Comparison of ENCODE assay signal across 16 mouse cellular contexts in genomic region chr6:127616623-127617022, GRCm38 (mm10). TPM values are rescaled to one million over a fixed set of nuclear protein-coding genes. Genes with fewer than 3 reads are reported as not detected.
A peak's percentile ranks its signal among the peaks of the same experiment; 100 is the strongest.
DNase-seq lines count a peak whose midpoint lies in the region; ATAC-seq and TF ChIP-seq lines count a peak whose summit lies in the region.
"Had no signal": no experiment of that assay in that cellular context is flagged by ENCODE, and none has a peak within 500 bp of the region (broad histone marks: within the 10 kb centered on the region; RNA-seq: fewer than 3 reads in every experiment).

No protein-coding gene starts in this region.

- H3K27ac ChIP-seq in forebrain, embryonic 14.5 days (ENCODE audit: low read depth, low read length): no peak overlapping the region
- H3K27ac ChIP-seq in forebrain, embryonic 11.5 days (ENCODE audit: low read depth, low read length): no peak overlapping the region
- H3K27ac ChIP-seq in ES-E14 (ENCODE audit: insufficient read depth, low read depth, low read length, poor library complexity, severe bottlenecking): no peak overlapping the region
- H3K27ac ChIP-seq: embryonic facial prominence, embryonic 12.5 days; forebrain, embryonic 12.5 days; gastrocnemius, adult 2 months; heart, adult 2 months; hindbrain, embryonic 13.5 days; liver, embryonic 12.5 days; midbrain, embryonic 10.5 days; stomach, embryonic 15.5 days had no signal

- peaks cover 3% of the 10 kb centered on the region for H3K4me1 ChIP-seq in forebrain, embryonic 14.5 days (ENCODE audit: control insufficient read depth, insufficient read depth, low read length)
- no peaks in the 10 kb centered on the region for H3K4me1 ChIP-seq in forebrain, embryonic 11.5 days (replicated peaks; ENCODE audit: control insufficient read depth, insufficient read depth, low read length)
- peaks cover 1 to 5% of the 10 kb centered on the region in 2 experiments; a peak in 1 of 4 replicates for H3K4me1 ChIP-seq in ES-E14 (ENCODE audit: control insufficient read depth in 2 of 2, insufficient read depth in 2 of 2, low read length in 2 of 2, poor library complexity in 1 of 2)
- H3K4me1 ChIP-seq: embryonic facial prominence, embryonic 12.5 days; liver, embryonic 12.5 days; stomach, embryonic 15.5 days had no signal

- intact Hi-C loops in left cerebral cortex, postnatal 4 days (cut with DNase I): loop anchor here (5.0 kb wide), 1 partner anchor 151 kb away; the partner anchor contains the start of gene Prmt8
- intact Hi-C loops in left cerebral cortex, postnatal 10 days (cut with DNase I): loop anchor here (5.0 to 10.0 kb wide), 2 partner anchors 151 to 308 kb away; partner anchors contain the start of gene Prmt8

- H3K9ac ChIP-seq in forebrain, embryonic 14.5 days (ENCODE audit: low read length): no peak overlapping the region
- H3K9ac ChIP-seq in forebrain, embryonic 11.5 days (ENCODE audit: low read length): no peak overlapping the region
- H3K9ac ChIP-seq in ES-E14 (ENCODE audit: insufficient read depth, low read depth, low read length, poor library complexity, severe bottlenecking): no peak overlapping the region
- H3K9ac ChIP-seq: embryonic facial prominence, embryonic 12.5 days; forebrain, embryonic 12.5 days; hindbrain, embryonic 13.5 days; liver, embryonic 12.5 days; stomach, embryonic 15.5 days had no signal

- no peaks in the 10 kb centered on the region for H3K36me3 ChIP-seq in forebrain, embryonic 14.5 days (ENCODE audit: control insufficient read depth, insufficient read depth, low read length)
- no peaks in the 10 kb centered on the region for H3K36me3 ChIP-seq in forebrain, embryonic 11.5 days (ENCODE audit: control insufficient read depth, insufficient read depth, low read length)
- no peaks in the 10 kb centered on the region for H3K36me3 ChIP-seq in ES-E14 (ENCODE audit: control insufficient read depth, insufficient read depth, low read length, poor library complexity, severe bottlenecking)
- H3K36me3 ChIP-seq: embryonic facial prominence, embryonic 12.5 days; forebrain, embryonic 12.5 days; hindbrain, embryonic 13.5 days; midbrain, embryonic 10.5 days; stomach, embryonic 15.5 days had no signal

- no peaks in the 10 kb centered on the region for H3K9me3 ChIP-seq in forebrain, embryonic 14.5 days (replicated peaks; ENCODE audit: control insufficient read depth, low read length)
- no peaks in the 10 kb centered on the region for H3K9me3 ChIP-seq in forebrain, embryonic 11.5 days (ENCODE audit: control insufficient read depth, low read length)
- H3K9me3 ChIP-seq in ES-E14 (ENCODE audit: control insufficient read depth, insufficient read depth, low read depth, low read length): no peaks in the 10 kb centered on the region
- H3K9me3 ChIP-seq: embryonic facial prominence, embryonic 12.5 days; forebrain, embryonic 12.5 days; hindbrain, embryonic 13.5 days; liver, embryonic 12.5 days; midbrain, embryonic 10.5 days; stomach, embryonic 15.5 days had no signal

- ATAC-seq in forebrain, embryonic 14.5 days: 0 out of 2 replicates have a peak, but pooled peaks have one; percentile 19
- ATAC-seq in forebrain, embryonic 11.5 days (replicated peaks; ENCODE audit: low FRiP score): no peak
- no peak for ATAC-seq in frontal cortex, adult (ENCODE audit: low TSS enrichment)
- ATAC-seq: liver, embryonic 12.5 days had no signal

- no peak overlapping the region for H3K4me2 ChIP-seq in forebrain, embryonic 14.5 days (ENCODE audit: low read length)
- H3K4me2 ChIP-seq in forebrain, embryonic 11.5 days (ENCODE audit: low read depth, low read length, severe bottlenecking): no peak overlapping the region
- H3K4me2 ChIP-seq: embryonic facial prominence, embryonic 12.5 days; forebrain, embryonic 12.5 days; hindbrain, embryonic 13.5 days; liver, embryonic 12.5 days; stomach, embryonic 15.5 days had no signal

- no peaks in the 10 kb centered on the region for H3K27me3 ChIP-seq in forebrain, embryonic 14.5 days (replicated peaks; ENCODE audit: control insufficient read depth, insufficient read depth, low read length)
- H3K27me3 ChIP-seq in forebrain, embryonic 11.5 days (ENCODE audit: control insufficient read depth, insufficient read depth, low read length): no peaks in the 10 kb centered on the region
- H3K27me3 ChIP-seq: embryonic facial prominence, embryonic 12.5 days; forebrain, embryonic 12.5 days; hindbrain, embryonic 13.5 days; liver, embryonic 12.5 days; stomach, embryonic 15.5 days had no signal

- WGBS in forebrain, embryonic 14.5 days: 94% methylated on average over 1 of the region's 1 CpGs
- WGBS in forebrain, embryonic 11.5 days: 88% methylated on average over 1 of the region's 1 CpGs

- H3K4me3 ChIP-seq in forebrain, embryonic 14.5 days (ENCODE audit: low read depth, low read length): no peak overlapping the region
- H3K4me3 ChIP-seq in forebrain, embryonic 11.5 days (ENCODE audit: low read depth, low read length): no peak overlapping the region
- H3K4me3 ChIP-seq in ES-E14 (ENCODE audit: insufficient read depth in 1 of 2, low read depth in 1 of 2, low read length in 2 of 2, poor library complexity in 1 of 2, severe bottlenecking in 1 of 2): no peak overlapping the region
- H3K4me3 ChIP-seq: embryonic facial prominence, embryonic 12.5 days; forebrain, embryonic 12.5 days; gastrocnemius, adult 2 months; heart, adult 2 months; hindbrain, embryonic 13.5 days; liver, embryonic 12.5 days; midbrain, embryonic 10.5 days; stomach, embryonic 15.5 days had no signal

- DNase-seq in forebrain, embryonic 14.5 days (ENCODE audit: low spot score): no peak
- no peak for DNase-seq in forebrain, embryonic 11.5 days (ENCODE audit: low spot score)
- peak; percentile 21 for DNase-seq in left cerebral cortex, postnatal 4 days
- DNase-seq in left cerebral cortex, postnatal 10 days (ENCODE audit: extremely low spot score in 1 of 2, low spot score in 2 of 2): no peak
- DNase-seq in ES-E14 (ENCODE audit: low read depth, low spot score): peak; percentile 56
- peak; percentile 20 for DNase-seq in induced T-regulatory cell, adult 2 months (ENCODE audit: low read depth)
- DNase-seq: gastrocnemius, adult 2 months; heart, adult 2 months; kidney, adult 8-10 months had no signal

- in situ Hi-C loops in ES-E14 (cut with MboI; ENCODE audit: low sequenced_read_pairs in 2 of 2, unreplicated experiment in 2 of 2): no loop called here

TF ChIP-seq in ES-E14, 5 proteins besides CTCF, POLR2A, EP300 and RAD21:
- TF ChIP-seq HCFC1 (IDR thresholded peaks at IDR 0.05; ENCODE audit: borderline replicate concordance, insufficient read depth, low read length) (no peak), CHD2 (IDR thresholded peaks at IDR 0.05; ENCODE audit: low read depth, low read length) (no peak), ZNF384 (IDR thresholded peaks at IDR 0.05; ENCODE audit: low read depth, low read length) (no peak), MAFK (IDR thresholded peaks at IDR 0.05; ENCODE audit: insufficient read depth, low read depth, low read length) (no peak), ZC3H11A (IDR thresholded peaks at IDR 0.05; ENCODE audit: borderline replicate concordance, low read depth, low read length) (no peak)
TF ChIP-seq in ES-E14: peak in this region for 0.

RNA-seq across cellular contexts. Expression of gene Cracr2a, which starts 55.5 kb away (rescaled TPM):
- 0.06 and 0.27 TPM in 2 replicates for polyA plus RNA-seq in forebrain, embryonic 14.5 days (2014; fragmentation: Nextera tagmentation; extraction: Ambion mirVana)
- 0.99 and 1.2 TPM in 2 replicates for polyA plus RNA-seq in forebrain, embryonic 11.5 days (2014; fragmentation: Nextera tagmentation; extraction: Ambion mirVana)
- 1 to 10 TPM; 1.2 to 1.4 TPM for total RNA-seq in left cerebral cortex, postnatal 4 days (2021)
- 1 to 10 TPM; 1.4 to 2.7 TPM for total RNA-seq in left cerebral cortex, postnatal 10 days (2021)
- 0.76 and 0.95 TPM in 2 replicates for total RNA-seq in ES-E14 (2012; rRNA removed)

Comparison
In these comparisons a context has a peak if more than half of its experiments do, and no peak if none do; other contexts are left out.
1. DNase-seq: peak in left cerebral cortex, postnatal 4 days (single experiment), ES-E14 (single experiment) and induced T-regulatory cell, adult 2 months (single experiment); none in forebrain, embryonic 14.5 days (single experiment), forebrain, embryonic 11.5 days (single experiment) and left cerebral cortex, postnatal 10 days (0 of 2).